Mouse (Mus musculus): ENCODE data around the gene Gpr65. TPM values are rescaled to one million over a fixed set of nuclear protein-coding genes. Genes with fewer than 3 reads are reported as not detected.

Gene Gpr65
- total RNA-seq, 1 experiment from 2014 or later: 40.7 TPM

- peak; percentile 62 to 69; a peak in 1 of 4 replicates for ATAC-seq (replicated peaks in 1 of 2; ENCODE audit: insufficient read depth in 1 of 2, low FRiP score in 2 of 2, low TSS enrichment in 1 of 2, low read depth in 1 of 2, poor library complexity in 2 of 2, severe bottlenecking in 2 of 2)
Observed at GRCm38 (mm10) chr12:98324170-98324569, 55.7 kb downstream of the Gpr65 start.

Other genes with a start within 250 kb of the Gpr65 start
- gene Galc, start 9.2 kb upstream of the Gpr65 start, total RNA-seq (2017): 10.0 and 15.6 TPM in 2 replicates